Mouse (Mus musculus): Measurements from ENCODE around the gene Ppp4r4.

- no peak for TF ChIP-seq POLR2A (IDR thresholded peaks at IDR 0.05; ENCODE audit: control insufficient read depth, low read depth, low read length)
- no peak for TF ChIP-seq CTCF (IDR thresholded peaks at IDR 0.05; ENCODE audit: control insufficient read depth, insufficient read depth, insufficient replicate concordance, low read depth, low read length)
Measured at GRCm38 (mm10) chr12:103635846-103636245, 103.8 kb downstream of the Ppp4r4 start.

Data from testis, adult 2 months (tissue).